Mouse (Mus musculus) liver, postnatal 0 days (tissue): Measurements from ENCODE around the gene Nags. TPM values are rescaled to one million over a fixed set of nuclear protein-coding genes. Genes with fewer than 3 reads are reported as not detected.

ENCODE experiments used
- ATAC-seq: fragments of 200-750 bp; cut with Nextera tagmentation; 2 replicates; pipeline ENCODE4 v1.8.0; 2017; ENCODE audit warnings: mild to moderate bottlenecking, moderate library complexity
- DNase-seq: peaks from one replicate; pipeline ENCODE4 v3.0.0-alpha.2; 2016
- H3K27ac ChIP-seq: fragments of 300-500 bp; sonication (generic); 2 replicates; pipeline ENCODE4 v1.5.1; 2014; ENCODE audit warnings: antibody characterized with exemption, moderate library complexity, mild to moderate bottlenecking, low read depth
- H3K27me3 ChIP-seq: fragments of 300-500 bp; sonication (generic); 2 replicates; pipeline ENCODE4 v1.6.1; 2014; ENCODE audit warnings: low read length, control low read depth, mixed read lengths; ENCODE audit not compliant: insufficient read depth
- H3K36me3 ChIP-seq: fragments of 300-500 bp; sonication (generic); replicated peaks from 2 replicates; pipeline ENCODE4 v1.6.1; 2014; ENCODE audit warnings: mild to moderate bottlenecking, control low read depth, low read length, moderate library complexity, mixed read lengths; ENCODE audit not compliant: insufficient read depth
- H3K4me1 ChIP-seq: fragments of 300-500 bp; sonication (generic); 2 replicates; pipeline ENCODE4 v1.6.1; 2014; ENCODE audit warnings: antibody characterized with exemption, mild to moderate bottlenecking, control low read depth; ENCODE audit not compliant: insufficient read depth
- H3K4me2 ChIP-seq: fragments of 300-500 bp; sonication (generic); 2 replicates; pipeline ENCODE4 v1.6.1; 2014; ENCODE audit warnings: low read depth, mild to moderate bottlenecking, low read length, moderate library complexity, mixed read lengths
- H3K4me3 ChIP-seq: fragments of 300-500 bp; sonication (generic); 2 replicates; pipeline ENCODE4 v1.5.1; 2014; ENCODE audit warnings: low read depth, low read length
- H3K9ac ChIP-seq: fragments of 300-500 bp; sonication (generic); replicated peaks from 2 replicates; pipeline ENCODE4 v1.6.1; 2014; ENCODE audit warnings: mild to moderate bottlenecking, moderate library complexity
- H3K9me3 ChIP-seq: fragments of 300-500 bp; sonication (generic); 2 replicates; pipeline ENCODE4 v1.6.1; 2016; ENCODE audit warnings: mild to moderate bottlenecking, control low read depth, low read length, mixed read lengths
- CTCF ChIP-seq: sonication (generic); IDR thresholded peaks from 2 replicates; pipeline ENCODE4 v1.5.1; 2016; ENCODE audit warnings: antibody characterized with exemption, low read depth
- EP300 ChIP-seq: IDR thresholded peaks from 2 replicates; pipeline ENCODE4 v1.6.1; 2016; ENCODE audit warnings: antibody characterized with exemption, low read depth, mild to moderate bottlenecking
- whole genome bisulfite sequencing: fragments of 180-500 bp; shearing (Covaris S2); extraction: QIAGEN DNeasy Blood & Tissue Kit; methylation state at CpG from one replicate; pipeline ENCODE4 v1.1.7; 2014; ENCODE audit not compliant: insufficient replicate concordance; 5-methylcytosine and 5-hydroxymethylcytosine counted together
- polyA plus RNA-seq: library from polyadenylated mRNA; unstranded; fragments of >200 nt; fragmentation: Nextera tagmentation; extraction: Ambion mirVana; gene quantifications from 2 replicates; pipeline ENCODE4 v1.2.1, GENCODE M21; 2015

Nags gene
- polyA plus RNA-seq, 1 experiment from 2014 or later: 18.5 TPM

DNA sequence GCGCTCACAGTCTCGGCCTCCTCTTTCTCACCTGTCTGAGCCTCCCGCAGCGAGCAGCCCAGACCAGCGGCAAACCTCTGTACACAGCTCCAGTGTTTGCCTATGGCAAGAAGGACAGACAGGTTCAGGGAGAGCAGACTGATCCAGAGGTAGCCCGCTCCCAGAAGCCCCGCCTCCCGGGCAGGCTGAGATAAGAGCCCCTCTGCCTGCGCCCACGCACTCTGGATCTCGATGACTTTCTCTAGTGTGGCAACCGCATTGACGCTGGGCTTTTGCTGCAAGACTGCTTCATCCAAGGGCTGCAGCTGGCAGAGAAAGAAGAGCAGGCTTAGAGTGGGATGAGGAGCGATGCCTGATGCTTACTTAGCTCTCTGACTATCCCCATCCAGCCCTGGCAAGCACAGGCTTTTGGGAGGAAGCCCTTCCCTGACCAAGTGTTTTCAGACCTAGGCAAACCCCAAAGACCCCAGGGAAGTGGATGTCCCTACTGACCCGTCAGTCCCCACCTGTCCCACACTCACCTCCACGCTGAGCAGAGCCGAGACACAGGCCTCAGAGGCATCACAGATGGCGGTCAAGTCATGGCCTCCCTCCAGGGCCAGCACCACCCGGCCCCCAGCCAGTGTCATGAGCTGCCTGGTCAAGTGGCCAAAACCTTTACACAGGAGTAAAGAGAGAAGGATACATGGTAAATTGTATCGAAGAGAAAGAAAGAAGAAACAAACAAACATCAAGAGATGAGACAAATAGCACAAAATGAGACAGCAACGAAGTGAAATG is 50.9 kb downstream of the Nags start:
- Histone ChIP-seq H3K4me1 (no peaks in the 10 kb centered on the region), H3K36me3 (peaks cover 63% of the 10 kb centered on the region), H3K4me2 (no peak overlapping the region), H3K9ac (no peak overlapping the region; the same call in 1 of the 2 replicates), H3K27ac (no peak overlapping the region), H3K9me3 (no peaks in the 10 kb centered on the region), H3K27me3 (no peaks in the 10 kb centered on the region), H3K4me3 (no peak overlapping the region)
- peak; percentile 64; the same call in 1 of the 2 replicates for ATAC-seq
- 63% methylated on average over 21 of the region's 21 CpGs for WGBS
- DNase-seq: no peak
- TF ChIP-seq CTCF (no peak), EP300 (no peak)

DNA sequence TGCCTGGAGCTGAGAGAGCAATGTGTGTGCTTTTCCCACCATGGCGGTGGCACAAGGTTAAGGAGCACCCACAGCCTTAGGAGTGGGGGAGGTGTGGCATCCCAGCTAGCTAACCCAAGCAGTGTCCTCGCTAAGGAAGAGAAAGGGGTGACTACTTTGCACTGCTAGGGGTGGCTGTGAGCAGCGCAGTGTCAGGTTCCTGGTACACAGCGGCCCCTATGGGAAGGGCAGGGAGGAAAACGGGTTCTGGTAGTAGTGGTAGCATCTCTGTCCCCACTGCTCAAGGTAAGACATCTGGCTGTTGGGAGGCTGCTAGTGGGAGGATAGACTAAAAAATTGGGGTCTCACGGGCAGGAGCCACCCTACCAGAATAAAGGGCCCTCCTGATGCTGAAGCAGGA is 52.9 kb downstream of the Nags start:
- no peak overlapping the region for H3K27ac ChIP-seq
- H3K36me3 ChIP-seq: peaks cover 79% of the 10 kb centered on the region
- TF ChIP-seq CTCF: peak; percentile 44
- TF ChIP-seq EP300: no peak
- no peak overlapping the region for H3K9ac ChIP-seq
- no peak for ATAC-seq
- no peaks in the 10 kb centered on the region for H3K9me3 ChIP-seq
- H3K4me1 ChIP-seq: no peaks in the 10 kb centered on the region
- no peak for DNase-seq
- no peaks in the 10 kb centered on the region for H3K27me3 ChIP-seq
- H3K4me2 ChIP-seq: no peak overlapping the region
- H3K4me3 ChIP-seq: no peak overlapping the region
- 56% methylated on average over 6 of the region's 6 CpGs for WGBS

Other genes starting within 250 kb of the Nags start
- not detected in 2 replicates for gene Sost, start 178.5 kb upstream of the Nags start, polyA plus RNA-seq
- gene Cfap97d1, start 161.2 kb upstream of the Nags start, polyA plus RNA-seq: 0.19 TPM in 1 of 2 replicates, not detected in the other
- 18.4 and 22.7 TPM in 2 replicates for gene Dusp3, start 158.5 kb upstream of the Nags start, polyA plus RNA-seq
- gene Mpp3, start 117.1 kb upstream of the Nags start, polyA plus RNA-seq: 0.56 and 0.72 TPM in 2 replicates
- 1.8 and 2.3 TPM in 2 replicates for gene Cd300lg, start 104.0 kb upstream of the Nags start, polyA plus RNA-seq
- gene Mpp2, start 57.0 kb upstream of the Nags start, polyA plus RNA-seq: 3.9 and 4.4 TPM in 2 replicates
- 0.72 TPM in 1 of 2 replicates, not detected in the other for gene Ppy, start 44.2 kb upstream of the Nags start, polyA plus RNA-seq
- gene Pyy, start 37.7 kb upstream of the Nags start, polyA plus RNA-seq: 1.8 TPM in 1 of 2 replicates, not detected in the other
- 5.8 and 6.4 TPM in 2 replicates for gene Tmem101, start 10.9 kb downstream of the Nags start, polyA plus RNA-seq
- 52.2 and 55.0 TPM in 2 replicates for gene Lsm12, start 39.8 kb downstream of the Nags start, polyA plus RNA-seq
- 6.7 and 6.8 TPM in 2 replicates for gene G6pc3, start 44.1 kb downstream of the Nags start, polyA plus RNA-seq
- 17.7 and 17.8 TPM in 2 replicates for gene Hdac5, start 84.7 kb downstream of the Nags start, polyA plus RNA-seq
- gene BC030867, start 103.4 kb downstream of the Nags start, polyA plus RNA-seq: 4.7 and 4.9 TPM in 2 replicates
- gene Asb16, start 123.2 kb downstream of the Nags start, polyA plus RNA-seq: not detected in 2 replicates
- gene Tmub2, start 139.4 kb downstream of the Nags start, polyA plus RNA-seq: 19.4 and 20.8 TPM in 2 replicates
- 4.5 and 4.6 TPM in 2 replicates for gene Atxn7l3, start 151.1 kb downstream of the Nags start, polyA plus RNA-seq
- 32.4 and 32.5 TPM in 2 replicates for gene Ubtf, start 174.2 kb downstream of the Nags start, polyA plus RNA-seq
- gene Slc4a1, start 220.7 kb downstream of the Nags start, polyA plus RNA-seq: 311 and 329 TPM in 2 replicates
- 1.8 and 2.4 TPM in 2 replicates for gene Rundc3a, start 247.9 kb downstream of the Nags start, polyA plus RNA-seq